Mouse (Mus musculus) T-cell, adult 2 months (primary cell): ENCODE measurements around the gene Zfand3.

Source experiments
- DNase-seq: peaks from one replicate; pipeline ENCODE4 v3.0.0; 2022; ENCODE audit warnings: low spot score

The Zfand3 gene

GRCm38 (mm10) chr17:30105369-30105768 lies 100.8 kb downstream of the Zfand3 start:
- DNase-seq = peak; percentile 18

- no peak for DNase-seq
Measured at GRCm38 (mm10) chr17:30110678-30111077, 106.1 kb downstream of the Zfand3 start.

- no peak for DNase-seq
Measured at GRCm38 (mm10) chr17:30111556-30111955, 107.0 kb downstream of the Zfand3 start.

GRCm38 (mm10) chr17:30112080-30112479 lies 107.5 kb downstream of the Zfand3 start:
- DNase-seq = no peak

DNA sequence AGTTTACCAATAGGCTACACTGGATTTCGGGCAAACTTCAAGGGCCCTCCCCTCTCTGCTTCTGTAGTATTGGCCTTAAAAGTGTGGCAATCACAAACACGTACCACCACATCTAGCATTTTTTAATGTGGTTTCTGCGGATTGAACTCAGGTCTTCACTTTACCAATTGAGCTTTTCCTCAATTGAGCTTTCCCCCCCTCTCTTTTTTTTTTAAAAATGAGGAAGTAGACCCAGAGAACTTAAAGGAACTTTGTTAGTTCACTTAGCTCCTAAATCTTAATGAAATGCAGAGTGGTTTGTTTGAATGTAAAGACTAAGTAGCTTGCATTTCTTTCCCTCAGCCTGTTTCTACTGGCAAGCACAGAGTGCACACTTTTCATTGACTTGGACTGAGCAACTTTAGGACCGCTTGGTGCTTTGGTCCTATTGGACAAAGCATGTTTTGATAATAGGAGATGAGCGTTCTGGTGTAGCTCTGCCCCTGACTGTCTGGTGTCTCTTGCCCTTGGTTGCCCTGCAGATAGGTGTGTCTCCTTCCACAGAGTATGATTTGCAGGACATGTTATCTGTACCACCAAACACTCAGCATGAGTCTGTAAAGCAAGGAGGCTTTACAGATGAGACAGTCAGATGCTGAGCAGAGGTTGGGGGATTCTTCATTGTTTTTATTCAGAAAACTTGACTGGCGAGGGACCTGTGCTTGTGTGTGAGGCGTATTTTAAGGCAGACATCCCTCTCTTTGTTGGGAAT lies 108.2 kb downstream of the Zfand3 start:
- DNase-seq = peak; percentile 13

- DNase-seq = peak; percentile 38
Measured at GRCm38 (mm10) chr17:30114761-30115160, 110.2 kb downstream of the Zfand3 start.

DNA sequence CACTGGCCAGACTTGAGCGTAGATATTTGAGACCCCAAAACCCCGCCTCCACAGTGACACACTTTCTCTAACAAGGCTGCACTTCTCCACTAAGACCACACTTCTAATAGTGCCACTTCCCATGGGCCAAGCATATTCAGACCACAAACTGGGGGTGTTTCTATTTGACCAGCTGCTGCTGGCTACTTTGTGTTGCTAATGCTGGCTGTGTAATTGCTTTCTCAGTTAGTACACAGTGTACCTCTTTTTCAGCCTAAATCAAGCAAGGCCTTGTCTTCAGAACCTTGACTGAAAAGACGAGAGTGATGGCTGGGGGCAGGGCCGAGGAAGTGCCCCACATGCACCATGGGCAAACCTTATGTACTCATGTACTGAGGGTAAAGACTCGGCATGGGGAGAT lies 111.7 kb downstream of the Zfand3 start:
- DNase-seq = no peak

DNA sequence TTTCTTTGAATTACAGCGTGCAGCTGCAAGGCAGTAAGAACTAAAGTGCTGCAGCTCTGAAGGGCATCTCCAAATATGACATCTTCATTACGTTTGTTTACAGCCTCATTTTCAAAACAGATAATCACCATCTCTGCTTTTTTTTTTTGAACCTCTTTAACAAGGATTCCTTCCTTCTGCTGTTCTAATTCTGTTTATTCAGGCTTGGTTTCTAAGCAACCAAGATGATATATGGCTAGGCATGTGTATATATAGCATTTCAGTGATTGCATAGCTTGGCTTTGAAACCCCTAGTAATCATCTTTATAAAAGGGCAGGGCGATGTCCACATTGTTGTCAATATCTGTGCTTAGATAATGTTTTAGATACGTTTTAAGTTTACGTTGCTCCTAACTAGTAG lies 113.5 kb downstream of the Zfand3 start:
- no peak for DNase-seq

DNA sequence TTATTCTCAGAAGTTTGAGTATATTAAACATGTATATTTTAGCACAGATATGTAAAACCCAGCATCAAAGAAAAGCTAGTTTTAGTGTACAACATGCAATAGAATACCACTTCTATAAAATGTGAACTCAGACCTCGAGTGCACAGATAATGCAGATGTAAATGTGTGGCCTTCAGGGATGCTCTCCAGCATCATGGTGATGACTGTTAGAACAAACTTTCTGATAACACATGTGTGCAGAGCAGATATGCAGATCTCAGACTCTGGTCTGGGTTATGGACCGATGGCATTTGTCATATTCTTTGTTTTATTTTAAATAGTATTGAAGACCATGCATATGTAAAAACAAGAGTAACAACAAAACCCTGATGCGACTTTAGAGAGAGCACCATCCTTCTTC lies 117.7 kb downstream of the Zfand3 start:
- no peak for DNase-seq

- DNase-seq = peak; percentile 76
Measured at GRCm38 (mm10) chr17:30128456-30128855, 123.9 kb downstream of the Zfand3 start.

DNA sequence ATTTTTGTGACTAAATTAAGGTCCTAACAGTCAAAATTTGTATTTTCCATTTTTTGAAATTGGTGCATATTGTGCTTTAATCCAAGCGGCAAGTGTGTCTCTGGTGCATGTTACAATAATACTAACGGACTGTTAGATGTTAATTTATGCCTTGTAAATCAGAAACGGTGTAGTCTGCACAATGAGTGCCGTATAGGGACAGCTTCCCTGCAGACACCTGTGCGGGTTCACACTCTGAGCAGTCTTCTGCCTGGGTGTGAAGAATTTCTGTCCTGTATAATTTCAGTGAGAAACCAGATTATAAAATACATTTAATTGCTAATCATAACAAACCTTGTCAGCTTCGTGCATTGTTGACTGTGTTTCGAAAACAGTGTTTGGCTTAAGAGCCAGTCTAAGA lies 124.7 kb downstream of the Zfand3 start:
- no peak for DNase-seq

DNA sequence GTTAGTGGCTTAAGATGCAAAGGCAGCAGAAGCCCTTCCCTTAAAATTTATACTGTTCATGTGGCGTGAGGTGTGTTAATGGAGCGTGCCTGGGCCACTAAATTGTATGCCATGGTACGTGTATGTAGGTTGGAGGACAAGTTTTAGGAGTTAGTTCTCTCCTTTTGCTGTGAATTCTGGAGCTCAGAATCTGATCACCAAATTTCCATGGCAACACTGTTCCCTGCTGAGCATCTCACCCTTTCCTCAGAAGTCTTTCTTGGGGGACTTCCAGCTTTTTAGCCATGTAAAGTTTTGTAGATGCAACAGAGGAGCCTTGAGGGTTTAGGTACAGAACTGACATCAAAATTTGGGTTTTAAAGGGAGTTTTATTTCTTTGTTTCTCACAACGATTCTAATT lies 125.8 kb downstream of the Zfand3 start:
- no peak for DNase-seq

GRCm38 (mm10) chr17:30133641-30134040 lies 129.1 kb downstream of the Zfand3 start:
- DNase-seq = peak; percentile 37

DNA sequence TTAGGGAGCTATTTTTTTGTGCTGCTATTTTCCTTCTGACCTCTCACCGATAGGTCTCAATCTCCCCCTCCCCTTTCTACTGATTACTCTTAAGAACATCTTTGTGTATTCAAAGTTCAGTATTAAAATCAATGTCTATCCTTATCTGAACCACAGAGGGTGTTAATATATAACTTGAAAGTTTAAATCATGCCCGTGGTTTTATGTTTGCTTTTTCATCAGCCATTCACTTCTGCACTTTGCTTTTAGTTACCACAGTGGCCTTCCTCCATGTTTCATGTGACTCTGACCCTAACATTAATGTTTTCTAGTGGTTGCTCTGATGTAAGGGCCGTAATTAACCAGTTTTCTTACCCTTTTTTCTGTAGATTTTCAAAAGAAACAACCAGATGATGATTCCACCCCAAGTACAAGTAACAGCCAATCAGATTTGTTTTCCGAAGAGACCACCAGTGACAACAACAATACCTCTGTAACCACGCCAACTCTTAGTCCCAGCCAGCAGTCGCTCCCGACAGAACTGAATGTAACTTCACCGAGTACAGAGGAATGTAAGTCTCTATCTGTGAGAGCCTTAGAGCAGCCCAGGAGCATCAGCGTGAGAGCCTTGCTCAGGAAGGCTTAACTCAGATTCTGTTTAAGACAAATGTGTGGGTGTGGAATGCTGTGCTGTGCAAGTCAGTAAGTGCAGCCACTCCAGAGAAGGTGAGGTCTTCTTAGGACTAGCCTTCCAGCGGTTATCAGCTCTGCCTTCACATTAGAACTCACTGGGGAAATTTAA lies 130.6 kb downstream of the Zfand3 start:
- no peak for DNase-seq

GRCm38 (mm10) chr17:30135890-30136289 lies 131.4 kb downstream of the Zfand3 start:
- no peak for DNase-seq

DNA sequence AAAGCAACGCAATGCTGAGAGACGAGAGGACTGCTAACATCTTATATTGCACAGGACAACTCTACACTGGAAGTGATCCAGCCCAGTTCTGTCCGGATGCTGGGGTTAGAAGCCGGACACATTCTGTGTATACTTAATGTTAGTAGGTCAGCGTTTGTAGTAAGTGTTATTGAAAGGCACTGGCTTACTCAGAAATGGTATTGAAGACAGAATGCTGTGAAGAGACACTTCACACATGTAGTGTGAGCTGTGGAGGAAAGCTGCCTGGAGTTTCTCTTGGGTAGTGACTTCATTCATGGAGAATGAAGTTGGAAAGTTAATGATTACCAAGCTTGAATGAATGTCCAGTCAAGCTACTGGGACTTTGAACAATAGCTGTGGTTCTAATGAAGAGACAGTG lies 132.2 kb downstream of the Zfand3 start:
- no peak for DNase-seq

DNA sequence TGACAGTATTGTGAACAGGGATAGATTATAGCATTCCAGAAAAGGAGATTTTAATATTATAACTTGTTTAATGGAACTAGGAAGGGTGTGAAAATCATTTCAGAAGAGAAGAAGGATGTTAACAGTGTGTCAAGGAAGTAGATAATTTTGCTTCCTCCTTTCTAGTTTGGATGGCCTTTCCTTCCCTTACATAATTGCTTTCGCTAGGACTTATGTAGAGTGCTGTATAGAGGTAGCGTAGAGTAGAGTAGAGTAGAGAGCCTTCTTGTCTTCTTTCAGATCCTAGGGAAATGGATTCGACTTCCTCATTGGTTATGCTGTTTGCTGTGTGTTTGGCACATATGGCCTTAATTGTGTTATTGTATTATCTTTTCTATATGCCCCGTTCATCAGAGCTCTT lies 132.6 kb downstream of the Zfand3 start:
- DNase-seq = no peak

GRCm38 (mm10) chr17:30144114-30144513 lies 139.6 kb downstream of the Zfand3 start:
- DNase-seq = no peak

GRCm38 (mm10) chr17:30145596-30146149 lies 141.1 kb downstream of the Zfand3 start:
- no peak for DNase-seq

- DNase-seq = no peak
Measured at GRCm38 (mm10) chr17:30146555-30146954, 142.0 kb downstream of the Zfand3 start.

DNA sequence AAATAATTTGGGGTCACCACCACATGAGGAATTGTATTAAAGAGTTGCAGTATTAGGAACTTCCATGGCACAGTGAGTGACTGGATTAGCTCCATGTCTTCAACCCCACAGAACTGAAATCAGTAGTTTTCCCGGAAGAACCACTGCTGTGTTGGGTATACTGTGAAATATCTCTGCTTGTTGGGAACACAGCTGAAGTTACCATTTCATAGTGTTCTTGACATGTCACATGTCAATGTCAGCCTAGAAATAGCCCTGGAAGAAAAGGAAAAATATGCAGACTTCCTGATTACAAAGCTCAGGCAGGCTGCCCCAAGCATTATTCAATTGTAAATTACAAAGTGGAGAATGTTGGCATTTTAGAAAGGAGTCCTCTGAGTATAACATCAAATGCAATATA lies 143.4 kb downstream of the Zfand3 start:
- no peak for DNase-seq

- no peak for DNase-seq
Measured at GRCm38 (mm10) chr17:30148320-30148719, 143.8 kb downstream of the Zfand3 start.

- DNase-seq = no peak
Measured at GRCm38 (mm10) chr17:30149911-30150310, 145.4 kb downstream of the Zfand3 start.
